Mouse (Mus musculus): Measurements from ENCODE around the gene Hira. TPM values are rescaled to one million over a fixed set of nuclear protein-coding genes. Genes with fewer than 3 reads are reported as not detected.
A peak's percentile ranks its signal among the peaks of the same experiment; 100 is the strongest.
"Not testable (repeated sequence)": the region's sequence is repeated elsewhere in the genome, so short reads cannot be mapped to it uniquely, and the experiment has no call there.

Gene Hira
- polyA plus RNA-seq, 1 experiment from 2014 or later: 3.0 TPM

DNA sequence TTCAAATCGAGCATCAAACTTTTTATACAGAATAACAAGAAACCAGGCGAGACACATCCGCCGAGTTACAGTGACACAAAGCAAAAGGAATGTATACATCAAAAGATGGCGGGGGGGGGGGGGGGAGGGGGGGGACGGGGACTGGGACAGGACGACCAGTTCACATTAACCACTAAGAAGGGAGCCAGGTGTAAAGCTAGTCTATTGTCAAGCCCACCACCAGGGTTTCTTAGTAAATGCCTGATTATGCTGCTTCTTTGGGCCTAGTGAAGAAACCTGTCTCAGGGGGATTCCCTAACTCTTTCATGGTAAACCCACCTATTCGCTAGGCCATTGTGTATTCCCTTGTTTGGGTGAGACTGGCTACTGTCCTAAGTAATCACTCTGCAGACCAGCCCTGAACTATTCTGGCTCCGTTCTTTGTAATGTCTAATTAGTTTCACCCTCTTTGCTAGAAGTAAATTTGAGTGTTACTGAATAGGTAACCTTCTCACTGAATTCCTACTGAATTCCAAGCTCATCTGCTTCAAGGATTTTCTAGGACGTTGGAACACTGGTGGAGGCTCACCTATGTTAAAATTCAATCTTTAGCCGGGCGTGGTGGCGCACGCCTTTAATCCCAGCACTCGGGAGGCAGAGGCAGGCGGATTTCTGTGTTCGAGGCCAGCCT is 27.2 kb upstream of the Hira start:
- not testable (repeated sequence) for H3K9ac ChIP-seq (ENCODE audit: low read depth, low read length); H3K27ac ChIP-seq (ENCODE audit: low read length); H3K4me2 ChIP-seq (ENCODE audit: low read depth, low read length); H3K9me3 ChIP-seq (replicated peaks; ENCODE audit: control insufficient read depth, low read length); H3K27me3 ChIP-seq (ENCODE audit: control insufficient read depth, insufficient read depth, low read depth, low read length); ATAC-seq (ENCODE audit: low read depth); H3K36me3 ChIP-seq (ENCODE audit: control insufficient read depth, insufficient read depth); H3K4me1 ChIP-seq (ENCODE audit: control insufficient read depth, low read depth, low read length); H3K4me3 ChIP-seq (ENCODE audit: low read depth, low read length)
- WGBS (ENCODE audit: insufficient replicate concordance): 79% methylated on average over 15 of the region's 17 CpGs

DNA sequence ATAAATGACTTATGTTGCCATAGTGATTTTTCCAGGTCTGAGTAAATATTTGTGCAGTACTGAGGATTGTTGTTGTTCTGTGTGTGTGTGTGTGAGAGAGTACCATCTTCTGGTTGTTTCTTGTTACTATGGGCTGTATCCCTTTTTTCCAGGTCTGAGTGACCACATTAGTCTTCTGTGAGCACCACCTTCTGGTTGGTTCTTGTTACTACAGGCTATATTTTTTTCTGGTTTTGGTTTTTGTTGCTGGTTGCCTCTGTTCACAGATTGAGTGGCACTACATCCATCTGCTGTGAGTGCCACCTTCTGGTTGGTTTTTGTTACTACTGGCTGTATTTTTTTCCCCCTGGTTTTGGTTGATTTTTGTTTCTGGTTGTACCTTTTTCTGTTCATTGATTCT is 18.3 kb upstream of the Hira start:
- H3K27me3 ChIP-seq (ENCODE audit: control insufficient read depth, insufficient read depth, low read depth, low read length): no peaks in the 10 kb centered on the region
- H3K9ac ChIP-seq (ENCODE audit: low read depth, low read length): no peak overlapping the region
- H3K4me3 ChIP-seq (ENCODE audit: low read depth, low read length): no peak overlapping the region
- H3K4me1 ChIP-seq (ENCODE audit: control insufficient read depth, low read depth, low read length): no peaks in the 10 kb centered on the region
- H3K36me3 ChIP-seq (ENCODE audit: control insufficient read depth, insufficient read depth): no peaks in the 10 kb centered on the region
- ATAC-seq (ENCODE audit: low read depth): no peak
- no peak overlapping the region for H3K4me2 ChIP-seq (ENCODE audit: low read depth, low read length)
- H3K9me3 ChIP-seq (replicated peaks; ENCODE audit: control insufficient read depth, low read length): 0 out of 2 replicates have a peak, but pooled peaks cover 4% of the 10 kb centered on the region
- H3K27ac ChIP-seq (ENCODE audit: low read length): no peak overlapping the region

DNA sequence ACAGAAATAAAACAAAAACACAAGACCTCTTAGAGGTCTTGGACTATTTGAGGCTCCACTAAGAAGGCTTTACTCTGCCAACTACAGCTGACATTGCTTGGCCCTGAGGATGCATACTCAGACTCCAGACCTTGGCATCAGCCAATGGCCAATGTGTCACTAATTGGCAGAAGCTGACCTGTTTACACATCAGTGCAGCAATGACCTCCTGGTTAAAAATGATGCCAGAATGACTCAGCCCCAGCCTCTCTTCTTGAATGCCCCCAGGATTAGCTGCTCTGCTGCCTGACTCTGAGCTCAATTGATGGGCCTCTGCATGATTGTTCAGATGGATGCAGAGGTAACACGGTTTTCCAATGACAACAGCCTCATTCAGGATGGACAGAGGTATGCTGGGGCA is 16.7 kb upstream of the Hira start:
- ATAC-seq (ENCODE audit: low read depth): no peak
- no peak overlapping the region for H3K4me2 ChIP-seq (ENCODE audit: low read depth, low read length)
- no peak overlapping the region for H3K9ac ChIP-seq (ENCODE audit: low read depth, low read length)
- H3K27me3 ChIP-seq (ENCODE audit: control insufficient read depth, insufficient read depth, low read depth, low read length): no peaks in the 10 kb centered on the region
- H3K9me3 ChIP-seq (replicated peaks; ENCODE audit: control insufficient read depth, low read length): 0 out of 2 replicates have a peak, but pooled peaks cover 4% of the 10 kb centered on the region
- H3K27ac ChIP-seq (ENCODE audit: low read length): no peak overlapping the region
- H3K4me3 ChIP-seq (ENCODE audit: low read depth, low read length): no peak overlapping the region
- 41% methylated on average over 1 of the region's 1 CpGs for WGBS (ENCODE audit: insufficient replicate concordance)
- no peaks in the 10 kb centered on the region for H3K4me1 ChIP-seq (ENCODE audit: control insufficient read depth, low read depth, low read length)
- H3K36me3 ChIP-seq (ENCODE audit: control insufficient read depth, insufficient read depth): no peaks in the 10 kb centered on the region

DNA sequence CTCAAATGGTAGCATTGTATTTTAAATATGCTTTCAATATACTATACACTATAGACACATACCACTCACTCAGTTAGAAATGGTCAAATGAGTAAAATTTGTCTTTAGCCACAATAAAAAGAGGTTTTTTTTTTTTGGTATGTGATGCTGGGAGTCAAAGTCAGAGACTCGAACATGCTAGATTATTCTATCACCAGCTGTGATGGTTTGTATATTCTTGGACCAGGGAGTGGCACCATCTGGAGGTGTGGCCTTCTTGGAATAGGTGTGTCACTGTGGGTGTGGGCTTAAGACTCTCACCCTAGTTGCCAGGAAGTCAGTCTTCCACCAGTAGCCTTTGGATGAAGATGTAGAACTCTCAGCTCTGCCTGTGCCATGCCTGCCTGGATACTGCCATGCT is 6.3 kb upstream of the Hira start:
- H3K9me3 ChIP-seq (replicated peaks; ENCODE audit: control insufficient read depth, low read length); H3K27ac ChIP-seq (ENCODE audit: low read length); H3K4me2 ChIP-seq (ENCODE audit: low read depth, low read length); H3K9ac ChIP-seq (ENCODE audit: low read depth, low read length); H3K27me3 ChIP-seq (ENCODE audit: control insufficient read depth, insufficient read depth, low read depth, low read length); H3K4me3 ChIP-seq (ENCODE audit: low read depth, low read length): not testable (repeated sequence)
- H3K36me3 ChIP-seq (ENCODE audit: control insufficient read depth, insufficient read depth): peaks cover 18% of the 10 kb centered on the region; the same call in 1 of the 2 replicates
- 0 out of 2 replicates have a peak, but pooled peaks have one; percentile 47 for ATAC-seq (ENCODE audit: low read depth)
- peaks cover 14% of the 10 kb centered on the region for H3K4me1 ChIP-seq (ENCODE audit: control insufficient read depth, low read depth, low read length)
- WGBS (ENCODE audit: insufficient replicate concordance): 46% methylated on average over 1 of the region's 1 CpGs

DNA sequence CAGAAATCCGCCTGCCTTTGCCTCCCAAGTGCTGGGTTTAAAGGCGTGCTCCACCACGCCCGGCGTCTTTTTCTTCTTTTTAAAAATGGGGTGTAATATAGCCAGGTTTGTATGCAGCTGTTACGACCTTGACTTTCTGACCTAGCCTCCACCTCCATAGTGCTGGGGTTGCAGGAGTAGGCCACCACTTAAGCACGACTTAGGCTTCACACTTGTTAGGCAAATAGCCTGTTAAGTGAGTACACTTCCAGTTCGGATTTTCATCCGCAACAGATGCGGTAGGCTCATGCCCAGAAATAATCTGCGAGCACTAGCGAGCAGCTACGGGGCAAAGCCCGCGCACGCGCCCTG is 771 bp upstream of the Hira start:
- peaks cover 23% of the 10 kb centered on the region for H3K4me1 ChIP-seq (ENCODE audit: control insufficient read depth, low read depth, low read length)
- H3K27ac ChIP-seq (ENCODE audit: low read length): peak overlapping the region; percentile 98
- H3K4me2 ChIP-seq (ENCODE audit: low read depth, low read length): peak overlapping the region; percentile 98
- no peaks in the 10 kb centered on the region for H3K27me3 ChIP-seq (ENCODE audit: control insufficient read depth, insufficient read depth, low read depth, low read length)
- no peak for ATAC-seq (ENCODE audit: low read depth)
- no peaks in the 10 kb centered on the region for H3K9me3 ChIP-seq (replicated peaks; ENCODE audit: control insufficient read depth, low read length)
- WGBS (ENCODE audit: insufficient replicate concordance): under 1% methylated on average over 17 of the region's 17 CpGs
- peaks cover 18% of the 10 kb centered on the region; the same call in 1 of the 2 replicates for H3K36me3 ChIP-seq (ENCODE audit: control insufficient read depth, insufficient read depth)
- H3K4me3 ChIP-seq (ENCODE audit: low read depth, low read length): peak overlapping the region; percentile 93
- peak overlapping the region; percentile 66 for H3K9ac ChIP-seq (ENCODE audit: low read depth, low read length)

DNA sequence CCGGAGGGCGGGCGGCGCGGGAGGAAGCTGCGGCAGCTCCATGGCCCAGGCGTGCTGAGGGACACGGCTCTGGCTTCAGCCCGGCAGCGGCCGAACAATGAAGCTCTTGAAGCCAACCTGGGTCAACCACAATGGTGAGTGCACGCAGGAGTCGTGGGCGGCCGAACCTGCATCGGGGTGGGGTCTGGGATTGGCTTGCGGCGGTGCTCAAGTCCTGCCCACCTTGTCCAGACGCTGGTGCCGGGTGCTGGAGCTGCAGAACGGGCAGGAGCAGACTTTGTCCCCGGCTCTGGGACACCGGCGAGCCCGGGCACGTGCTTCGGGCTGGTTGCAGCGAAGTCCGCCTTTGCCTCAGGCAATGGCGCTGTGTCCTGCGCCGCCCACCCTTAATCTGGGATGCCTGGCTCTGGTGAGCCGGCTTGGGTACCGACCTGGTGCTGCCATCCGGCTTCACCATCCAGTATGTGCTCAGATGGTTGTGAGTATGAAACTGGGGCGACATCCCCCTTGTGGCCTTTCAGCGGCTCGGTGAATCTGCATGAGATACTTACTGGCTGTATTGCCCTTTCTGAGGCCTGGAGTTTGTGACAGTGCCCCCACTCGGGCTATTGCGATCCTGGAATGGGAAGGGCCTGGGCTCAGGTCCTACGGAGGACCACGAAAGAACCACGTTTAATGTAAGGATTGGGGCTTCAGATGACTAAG is 701 bp downstream of the Hira start:
- Histone ChIP-seq H3K27ac (ENCODE audit: low read length) (peak overlapping the region; percentile 98), H3K4me2 (ENCODE audit: low read depth, low read length) (peak overlapping the region; percentile 98), H3K4me1 (ENCODE audit: control insufficient read depth, low read depth, low read length) (peaks cover 22% of the 10 kb centered on the region), H3K9me3 (replicated peaks; ENCODE audit: control insufficient read depth, low read length) (no peaks in the 10 kb centered on the region), H3K4me3 (ENCODE audit: low read depth, low read length) (peak overlapping the region; percentile 93), H3K36me3 (ENCODE audit: control insufficient read depth, insufficient read depth) (peaks cover 3% of the 10 kb centered on the region; the same call in 1 of the 2 replicates), H3K27me3 (ENCODE audit: control insufficient read depth, insufficient read depth, low read depth, low read length) (no peaks in the 10 kb centered on the region), H3K9ac (ENCODE audit: low read depth, low read length) (peak overlapping the region; percentile 91)
- under 1% methylated on average over 43 of the region's 43 CpGs for WGBS (ENCODE audit: insufficient replicate concordance)
- ATAC-seq (ENCODE audit: low read depth): peak; percentile 4

DNA sequence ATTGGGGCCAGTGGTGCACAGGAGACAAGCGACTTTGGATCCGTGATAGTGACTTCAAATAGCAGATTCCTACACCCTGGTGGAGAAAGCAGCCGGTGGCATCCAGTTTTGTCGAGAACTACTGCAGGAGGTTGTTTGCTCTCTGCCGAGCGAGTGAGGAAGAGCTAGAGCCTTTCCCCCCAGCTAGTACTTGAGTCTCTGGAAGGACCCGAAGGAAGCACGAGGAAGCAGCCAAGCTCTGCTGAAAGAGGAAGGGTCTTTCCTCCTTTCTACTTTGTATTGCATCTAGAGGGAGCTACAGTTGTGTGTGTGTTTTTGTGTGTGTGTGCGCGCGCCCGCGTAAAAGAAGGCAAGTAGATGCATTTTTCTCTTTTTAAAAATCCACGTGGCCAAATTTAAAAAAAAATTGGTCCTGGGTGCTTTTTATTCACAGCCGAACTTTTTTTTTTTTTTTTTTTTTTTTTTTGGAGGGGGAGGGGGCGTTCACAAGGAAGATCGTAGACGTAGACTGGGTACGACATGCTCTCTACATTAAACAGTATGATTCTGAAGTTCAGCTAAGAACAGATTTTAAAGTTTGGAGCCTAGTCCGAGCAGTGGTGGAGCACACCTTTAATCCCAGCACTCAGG is 1.4 kb downstream of the Hira start:
- H3K9ac ChIP-seq (ENCODE audit: low read depth, low read length): peak overlapping the region; percentile 91
- 12% methylated on average over 20 of the region's 20 CpGs for WGBS (ENCODE audit: insufficient replicate concordance)
- H3K4me2 ChIP-seq (ENCODE audit: low read depth, low read length): peak overlapping the region; percentile 98
- no peaks in the 10 kb centered on the region for H3K9me3 ChIP-seq (replicated peaks; ENCODE audit: control insufficient read depth, low read length)
- ATAC-seq (ENCODE audit: low read depth): no peak
- 0 out of 2 replicates have a peak, but pooled peaks cover 2% of the 10 kb centered on the region for H3K36me3 ChIP-seq (ENCODE audit: control insufficient read depth, insufficient read depth)
- H3K4me1 ChIP-seq (ENCODE audit: control insufficient read depth, low read depth, low read length): peaks cover 22% of the 10 kb centered on the region
- H3K27ac ChIP-seq (ENCODE audit: low read length): peak overlapping the region; percentile 98
- H3K4me3 ChIP-seq (ENCODE audit: low read depth, low read length): peak overlapping the region; percentile 93
- no peaks in the 10 kb centered on the region for H3K27me3 ChIP-seq (ENCODE audit: control insufficient read depth, insufficient read depth, low read depth, low read length)

DNA sequence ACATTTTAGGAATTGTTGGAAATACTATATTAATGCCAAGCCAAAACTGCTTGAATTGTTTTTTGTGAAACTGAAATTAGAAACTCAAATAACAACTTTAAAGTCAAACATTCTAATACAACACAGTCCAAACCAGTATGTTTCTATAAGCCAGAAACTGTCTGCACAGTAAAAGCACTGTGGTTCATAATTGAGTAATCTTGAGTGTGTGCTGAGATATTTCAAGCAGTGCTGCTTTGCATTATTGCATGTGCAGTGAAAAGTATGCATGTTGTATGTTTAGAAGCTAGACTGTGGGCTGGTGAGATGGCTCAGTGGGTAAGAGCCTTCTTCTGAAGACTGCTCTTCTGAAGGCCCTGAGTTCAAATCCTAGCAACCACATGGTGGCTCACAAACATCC is 7.2 kb downstream of the Hira start:
- ATAC-seq (ENCODE audit: low read depth): no peak
- no peaks in the 10 kb centered on the region for H3K36me3 ChIP-seq (ENCODE audit: control insufficient read depth, insufficient read depth)
- no peaks in the 10 kb centered on the region for H3K27me3 ChIP-seq (ENCODE audit: control insufficient read depth, insufficient read depth, low read depth, low read length)
- no peak overlapping the region for H3K4me3 ChIP-seq (ENCODE audit: low read depth, low read length)
- no peak overlapping the region for H3K27ac ChIP-seq (ENCODE audit: low read length)
- H3K9me3 ChIP-seq (replicated peaks; ENCODE audit: control insufficient read depth, low read length): no peaks in the 10 kb centered on the region
- no peak overlapping the region for H3K4me2 ChIP-seq (ENCODE audit: low read depth, low read length)
- no peak overlapping the region for H3K9ac ChIP-seq (ENCODE audit: low read depth, low read length)
- peaks cover 6% of the 10 kb centered on the region for H3K4me1 ChIP-seq (ENCODE audit: control insufficient read depth, low read depth, low read length)

DNA sequence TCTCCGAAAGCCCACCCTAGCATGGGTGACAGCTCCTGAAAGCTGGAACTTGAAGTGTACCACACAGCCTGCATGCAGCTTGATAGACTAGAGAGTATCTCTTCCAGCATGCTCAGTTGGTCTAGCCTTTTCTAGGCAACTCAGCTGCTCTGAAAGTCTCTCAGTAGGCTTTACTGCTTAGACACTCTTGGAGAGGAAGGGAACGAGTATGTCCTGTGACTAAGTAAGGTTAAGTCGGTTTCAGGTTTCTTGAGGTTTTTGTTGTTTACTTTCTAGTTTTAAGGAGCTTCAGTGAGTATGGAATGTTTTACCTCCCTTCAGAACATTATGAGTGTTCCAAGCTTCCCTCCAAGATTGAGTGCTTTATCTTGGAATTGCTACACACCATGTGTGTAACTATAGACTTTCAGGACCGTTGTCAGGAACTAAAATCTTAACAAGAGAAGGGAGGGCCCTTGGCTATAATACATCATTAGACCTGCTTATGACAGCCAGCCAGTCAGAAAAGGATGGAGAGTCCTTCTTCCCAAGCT is 17.1 kb downstream of the Hira start:
- Histone ChIP-seq H3K4me1 (ENCODE audit: control insufficient read depth, low read depth, low read length) (peaks cover 12% of the 10 kb centered on the region), H3K36me3 (ENCODE audit: control insufficient read depth, insufficient read depth) (peaks cover 13% of the 10 kb centered on the region), H3K4me3 (ENCODE audit: low read depth, low read length) (no peak overlapping the region), H3K27me3 (ENCODE audit: control insufficient read depth, insufficient read depth, low read depth, low read length) (no peaks in the 10 kb centered on the region), H3K9me3 (replicated peaks; ENCODE audit: control insufficient read depth, low read length) (no peaks in the 10 kb centered on the region), H3K4me2 (ENCODE audit: low read depth, low read length) (no peak overlapping the region), H3K9ac (ENCODE audit: low read depth, low read length) (no peak overlapping the region), H3K27ac (ENCODE audit: low read length) (no peak overlapping the region)
- ATAC-seq (ENCODE audit: low read depth): no peak
- 75% methylated on average over 4 of the region's 4 CpGs for WGBS (ENCODE audit: insufficient replicate concordance)

All from liver, embryonic 16.5 days (tissue).